Mouse (Mus musculus) T-helper 1 cell (primary cell): ENCODE results near the gene Smyd1.

Experiments used
- in situ Hi-C: fragments of 300-600 bp; cut with MboI, MseI; formaldehyde crosslinking; loops from one replicate; pipeline ENCODE4 v1.15.1; 2025; ENCODE audit warnings: high pct_unique_total_duplicates

Gene Smyd1

GRCm38 (mm10) chr6:71261060-71261459, 61.0 kb downstream of the Smyd1 start:
- in situ Hi-C loops, result no loop called here

- in situ Hi-C loops, result no loop called here
These were observed 61.9 kb downstream of the Smyd1 start for GRCm38 (mm10) chr6:71260051-71260640.

GRCm38 (mm10) chr6:71259166-71259565, 62.9 kb downstream of the Smyd1 start:
- in situ Hi-C loops, result no loop called here

GRCm38 (mm10) chr6:71258562-71258961, 63.5 kb downstream of the Smyd1 start:
- in situ Hi-C loops, result no loop called here

GRCm38 (mm10) chr6:71257375-71257774, 64.7 kb downstream of the Smyd1 start:
- in situ Hi-C loops, result no loop called here

- in situ Hi-C loops, result no loop called here
These were observed 65.9 kb downstream of the Smyd1 start for GRCm38 (mm10) chr6:71256166-71256565.

- in situ Hi-C loops, result no loop called here
These were observed 67.6 kb downstream of the Smyd1 start for GRCm38 (mm10) chr6:71254456-71254855.

GRCm38 (mm10) chr6:71250951-71251350, 71.1 kb downstream of the Smyd1 start:
- in situ Hi-C loops, result no loop called here

- in situ Hi-C loops, result no loop called here
These were observed 72.4 kb downstream of the Smyd1 start for GRCm38 (mm10) chr6:71249615-71250014.

- in situ Hi-C loops, result no loop called here
These were observed 73.6 kb downstream of the Smyd1 start for GRCm38 (mm10) chr6:71248420-71248819.

- in situ Hi-C loops, result no loop called here
These were observed 78.8 kb downstream of the Smyd1 start for GRCm38 (mm10) chr6:71243258-71243657.

GRCm38 (mm10) chr6:71242811-71243210, 79.2 kb downstream of the Smyd1 start:
- in situ Hi-C loops, result no loop called here

GRCm38 (mm10) chr6:71240831-71241230, 81.2 kb downstream of the Smyd1 start:
- in situ Hi-C loops, result no loop called here

GRCm38 (mm10) chr6:71239069-71239750, 82.8 kb downstream of the Smyd1 start:
- in situ Hi-C loops, result no loop called here

- in situ Hi-C loops, result no loop called here
These were observed 85.0 kb downstream of the Smyd1 start for GRCm38 (mm10) chr6:71237031-71237431.

- in situ Hi-C loops, result no loop called here
These were observed 85.5 kb downstream of the Smyd1 start for GRCm38 (mm10) chr6:71236506-71236905.

- in situ Hi-C loops, result no loop called here
These were observed 86.1 kb downstream of the Smyd1 start for GRCm38 (mm10) chr6:71235944-71236343.

GRCm38 (mm10) chr6:71235121-71235520, 86.9 kb downstream of the Smyd1 start:
- in situ Hi-C loops, result no loop called here

GRCm38 (mm10) chr6:71227157-71227770, 94.8 kb downstream of the Smyd1 start:
- in situ Hi-C loops, result no loop called here

GRCm38 (mm10) chr6:71226544-71226943, 95.5 kb downstream of the Smyd1 start:
- in situ Hi-C loops, result no loop called here

- in situ Hi-C loops, result no loop called here
These were observed 97.7 kb downstream of the Smyd1 start for GRCm38 (mm10) chr6:71224184-71224943.

- in situ Hi-C loops, result no loop called here
These were observed 100.5 kb downstream of the Smyd1 start for GRCm38 (mm10) chr6:71221501-71221900.
